Mouse (Mus musculus) spleen, adult 2 months (tissue): ENCODE measurements around the gene Icosl. TPM values are rescaled to one million over a fixed set of nuclear protein-coding genes. Genes with fewer than 3 reads are reported as not detected.

Experiments
- DNase-seq, 2 experiments: peaks; one replicate each; pipeline versions ENCODE4 v3.0.0 to v3.0.0-alpha.2; 2012 to 2021; ENCODE audit warnings: low spot score in 2 of 2, low read depth in 1 of 2
- H3K27ac ChIP-seq: fragments of 200-500 bp; 2 replicates; pipeline ENCODE4 v1.5.1; 2012; ENCODE audit warnings: low read length, inconsistent platforms; ENCODE audit not compliant: insufficient read depth
- H3K27me3 ChIP-seq: fragments of 200-500 bp; 2 replicates; pipeline ENCODE4 v1.6.1; 2012; ENCODE audit warnings: mild to moderate bottlenecking, moderate library complexity, low read length, inconsistent platforms; ENCODE audit not compliant: control insufficient read depth, insufficient read depth
- H3K36me3 ChIP-seq: fragments of 200-500 bp; 2 replicates; pipeline ENCODE4 v1.6.1; 2012; ENCODE audit warnings: mild to moderate bottlenecking, low read length, inconsistent platforms; ENCODE audit not compliant: control insufficient read depth, insufficient read depth
- H3K4me1 ChIP-seq: fragments of 200-500 bp; 2 replicates; pipeline ENCODE4 v1.6.1; 2011; ENCODE audit warnings: inconsistent platforms; ENCODE audit not compliant: control insufficient read depth, insufficient read depth, insufficient read length
- H3K4me3 ChIP-seq: fragments of 200-500 bp; 2 replicates; pipeline ENCODE4 v1.5.1; 2011; ENCODE audit warnings: mild to moderate bottlenecking, inconsistent platforms; ENCODE audit not compliant: insufficient read depth, insufficient read length; ENCODE audit errors: extremely low read depth
- CTCF ChIP-seq: fragments of 200-500 bp; IDR thresholded peaks from 2 replicates; pipeline ENCODE4 v1.5.1; 2011; ENCODE audit warnings: mild to moderate bottlenecking, inconsistent platforms; ENCODE audit not compliant: insufficient read depth, insufficient read length, insufficient replicate concordance; ENCODE audit errors: extremely low read depth
- POLR2A ChIP-seq: fragments of 200-500 bp; IDR thresholded peaks from 2 replicates; pipeline ENCODE4 v1.6.1; 2011; ENCODE audit warnings: low read depth, low read length, inconsistent platforms
- WGBS: fragments of 180-500 bp; shearing (Covaris S2); methylation state at CpG from one replicate; pipeline ENCODE4 v1.1.7; 2018; 5-methylcytosine and 5-hydroxymethylcytosine counted together
- polyA plus RNA-seq: library from polyadenylated mRNA; depleted of rRNA; stranded (reverse); fragments of >200 nt; gene quantifications from 2 replicates; pipeline ENCODE4 v1.2.3, GENCODE M21; 2012

The Icosl gene
- polyA plus RNA-seq, 1 experiment: 82.7 TPM

- no peak for DNase-seq
- no peak for TF ChIP-seq POLR2A
- TF ChIP-seq CTCF: no peak
- H3K4me1 ChIP-seq: 0 out of 2 replicates have a peak, but pooled peaks cover 2% of the 10 kb centered on the region
- no peak overlapping the region for H3K27ac ChIP-seq
- no peaks in the 10 kb centered on the region for H3K27me3 ChIP-seq
- no peaks in the 10 kb centered on the region for H3K36me3 ChIP-seq
- no peak overlapping the region for H3K4me3 ChIP-seq
- 72% methylated on average over 10 of the region's 10 CpGs for WGBS
These were observed 20.9 kb upstream of the Icosl start for GRCm38 (mm10) chr10:78048061-78048730.

- 81% methylated on average over 11 of the region's 11 CpGs for WGBS
- no peaks in the 10 kb centered on the region for H3K27me3 ChIP-seq
- H3K4me1 ChIP-seq: no peaks in the 10 kb centered on the region
- no peak for TF ChIP-seq POLR2A
- no peak for TF ChIP-seq CTCF
- H3K27ac ChIP-seq: no peak overlapping the region
- DNase-seq: no peak
- H3K36me3 ChIP-seq: no peaks in the 10 kb centered on the region
- no peak overlapping the region for H3K4me3 ChIP-seq
These were observed 19.5 kb upstream of the Icosl start for GRCm38 (mm10) chr10:78049519-78050035.

GRCm38 (mm10) chr10:78054633-78055565, 14.2 kb upstream of the Icosl start:
- Histone ChIP-seq H3K27ac (no peak overlapping the region), H3K27me3 (no peaks in the 10 kb centered on the region), H3K4me1 (no peaks in the 10 kb centered on the region), H3K4me3 (no peak overlapping the region), H3K36me3 (no peaks in the 10 kb centered on the region)
- no peak for DNase-seq
- 79% methylated on average over 19 of the region's 19 CpGs for WGBS
- TF ChIP-seq POLR2A (no peak), CTCF (no peak)

GRCm38 (mm10) chr10:78057056-78057455, 12.0 kb upstream of the Icosl start:
- H3K4me1 ChIP-seq: no peaks in the 10 kb centered on the region
- no peaks in the 10 kb centered on the region for H3K36me3 ChIP-seq
- TF ChIP-seq CTCF: no peak
- no peak for TF ChIP-seq POLR2A
- WGBS: 93% methylated on average over 8 of the region's 8 CpGs
- DNase-seq: no peak
- no peaks in the 10 kb centered on the region for H3K27me3 ChIP-seq
- H3K27ac ChIP-seq: no peak overlapping the region
- H3K4me3 ChIP-seq: no peak overlapping the region

GRCm38 (mm10) chr10:78063122-78063521, 6.0 kb upstream of the Icosl start:
- Histone ChIP-seq H3K27me3 (no peaks in the 10 kb centered on the region), H3K4me3 (no peak overlapping the region), H3K27ac (no peak overlapping the region), H3K4me1 (peaks cover 6% of the 10 kb centered on the region; the same call in 1 of the 2 replicates), H3K36me3 (no peaks in the 10 kb centered on the region)
- 46% methylated on average over 9 of the region's 9 CpGs for WGBS
- no peak for DNase-seq
- no peak for TF ChIP-seq POLR2A

- Histone ChIP-seq H3K27ac (no peak overlapping the region), H3K36me3 (peaks cover 13% of the 10 kb centered on the region), H3K27me3 (no peaks in the 10 kb centered on the region), H3K4me1 (peaks cover 13% of the 10 kb centered on the region; the same call in 1 of the 2 replicates), H3K4me3 (no peak overlapping the region)
- TF ChIP-seq CTCF (no peak), POLR2A (no peak)
- DNase-seq: peak in 1 of 2 experiments; percentile 57
- WGBS: 67% methylated on average over 4 of the region's 4 CpGs
These were observed 1.9 kb upstream of the Icosl start for GRCm38 (mm10) chr10:78067226-78067625.
